Mouse (Mus musculus): ENCODE results near the gene Kidins220. TPM values are rescaled to one million over a fixed set of nuclear protein-coding genes. Genes with fewer than 3 reads are reported as not detected.

The Kidins220 gene
- polyA plus RNA-seq, 1 experiment from 2014 or later: 69.2 TPM

DNA sequence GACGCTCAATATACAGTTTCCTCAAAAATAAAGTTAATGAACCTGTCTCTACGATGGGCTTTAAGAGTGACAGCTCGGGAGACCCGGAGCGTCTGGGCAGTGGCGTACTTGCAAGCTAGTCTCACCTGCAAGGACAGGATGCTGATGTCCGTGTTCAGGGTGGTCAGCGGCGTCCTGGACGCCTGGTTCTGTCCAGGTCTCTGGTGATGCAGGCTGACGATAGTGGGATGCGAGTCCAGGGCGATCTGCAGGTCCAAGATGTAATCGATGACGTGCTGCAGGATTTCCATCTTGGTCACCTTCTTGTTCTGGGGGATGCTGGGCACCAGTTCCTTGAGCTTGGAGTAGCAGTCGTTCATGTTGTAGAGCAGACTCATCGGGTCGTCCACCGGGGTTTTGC lies 120.8 kb downstream of the Kidins220 start:
- H3K9me3 ChIP-seq (ENCODE audit: control insufficient read depth, low read length): no peaks in the 10 kb centered on the region
- H3K4me1 ChIP-seq (replicated peaks; ENCODE audit: control insufficient read depth, insufficient read depth, low read length): 0 out of 2 replicates have a peak, but pooled peaks cover 14% of the 10 kb centered on the region
- H3K9ac ChIP-seq (ENCODE audit: low read depth, low read length): peak overlapping the region; percentile 71
- no peaks in the 10 kb centered on the region for H3K36me3 ChIP-seq (ENCODE audit: control insufficient read depth, insufficient read depth, low read length)
- peak overlapping the region; percentile 95 for H3K4me2 ChIP-seq (replicated peaks; ENCODE audit: low read depth, low read length)
- peak overlapping the region; percentile 67 for H3K4me3 ChIP-seq (ENCODE audit: low read depth, low read length)
- H3K27ac ChIP-seq (ENCODE audit: low read depth, low read length): peak overlapping the region; percentile 82
- peak; percentile 3 for ATAC-seq (ENCODE audit: low FRiP score)
- DNase-seq (ENCODE audit: low spot score): no peak
- 0% methylated on average over 19 of the region's 19 CpGs for WGBS
- no peaks in the 10 kb centered on the region for H3K27me3 ChIP-seq (ENCODE audit: control insufficient read depth, insufficient read depth, low read length)

- H3K4me2 ChIP-seq (replicated peaks; ENCODE audit: low read depth, low read length): peak overlapping the region; percentile 95
- peak overlapping the region; percentile 71 for H3K9ac ChIP-seq (ENCODE audit: low read depth, low read length)
- DNase-seq (ENCODE audit: low spot score): peak; percentile 95
- no peaks in the 10 kb centered on the region for H3K36me3 ChIP-seq (ENCODE audit: control insufficient read depth, insufficient read depth, low read length)
- peaks cover 17% of the 10 kb centered on the region; the same call in 1 of the 2 replicates for H3K4me1 ChIP-seq (replicated peaks; ENCODE audit: control insufficient read depth, insufficient read depth, low read length)
- peak overlapping the region; percentile 67 for H3K4me3 ChIP-seq (ENCODE audit: low read depth, low read length)
- peak overlapping the region; percentile 83 for H3K27ac ChIP-seq (ENCODE audit: low read depth, low read length)
- H3K9me3 ChIP-seq (ENCODE audit: control insufficient read depth, low read length): no peaks in the 10 kb centered on the region
- no peaks in the 10 kb centered on the region for H3K27me3 ChIP-seq (ENCODE audit: control insufficient read depth, insufficient read depth, low read length)
- ATAC-seq (ENCODE audit: low FRiP score): peak; percentile 81
- WGBS: under 1% methylated on average over 41 of the region's 41 CpGs
Observed at GRCm38 (mm10) chr12:25095974-25096639, 121.4 kb downstream of the Kidins220 start.

DNA sequence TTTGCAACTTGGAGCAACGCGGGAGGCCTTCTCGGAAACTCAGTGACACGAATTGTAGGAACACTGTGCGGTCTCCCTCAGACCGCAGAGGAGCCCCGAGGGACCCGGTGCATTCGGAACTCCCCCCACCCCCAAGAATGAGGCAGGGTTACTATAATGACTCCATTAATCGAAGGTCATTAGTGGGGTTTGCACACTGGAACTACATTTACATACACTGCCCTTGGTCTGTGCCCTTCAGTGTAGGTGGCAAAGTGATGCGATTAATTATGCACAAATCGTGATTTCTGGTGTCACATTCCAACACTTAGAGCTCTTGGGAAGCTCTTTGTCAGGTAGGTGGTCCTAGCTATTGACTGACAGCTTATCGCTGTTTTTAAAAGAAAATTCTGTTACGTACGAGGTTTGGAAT lies 121.9 kb downstream of the Kidins220 start:
- WGBS: under 1% methylated on average over 15 of the region's 15 CpGs
- Histone ChIP-seq H3K4me3 (ENCODE audit: low read depth, low read length) (peak overlapping the region; percentile 67), H3K4me1 (replicated peaks; ENCODE audit: control insufficient read depth, insufficient read depth, low read length) (peaks cover 19% of the 10 kb centered on the region; the same call in 1 of the 2 replicates), H3K36me3 (ENCODE audit: control insufficient read depth, insufficient read depth, low read length) (no peaks in the 10 kb centered on the region), H3K4me2 (replicated peaks; ENCODE audit: low read depth, low read length) (peak overlapping the region; percentile 95), H3K27me3 (ENCODE audit: control insufficient read depth, insufficient read depth, low read length) (no peaks in the 10 kb centered on the region), H3K9me3 (ENCODE audit: control insufficient read depth, low read length) (no peaks in the 10 kb centered on the region), H3K9ac (ENCODE audit: low read depth, low read length) (peak overlapping the region; percentile 58; the same call in 1 of the 2 replicates), H3K27ac (ENCODE audit: low read depth, low read length) (peak overlapping the region; percentile 83)
- peak; percentile 69 for DNase-seq (ENCODE audit: low spot score)
- ATAC-seq (ENCODE audit: low FRiP score): no peak

- no peak for DNase-seq (ENCODE audit: low spot score)
- Histone ChIP-seq H3K4me1 (replicated peaks; ENCODE audit: control insufficient read depth, insufficient read depth, low read length) (peaks cover 19% of the 10 kb centered on the region; the same call in 1 of the 2 replicates), H3K27ac (ENCODE audit: low read depth, low read length) (peak within 1 kb of the TSS; percentile 83), H3K9me3 (ENCODE audit: control insufficient read depth, low read length) (no peaks in the 10 kb centered on the region), H3K36me3 (ENCODE audit: control insufficient read depth, insufficient read depth, low read length) (no peaks in the 10 kb centered on the region), H3K4me3 (ENCODE audit: low read depth, low read length) (peak within 1 kb of the TSS; percentile 67), H3K4me2 (replicated peaks; ENCODE audit: low read depth, low read length) (peak within 1 kb of the TSS; percentile 95), H3K27me3 (ENCODE audit: control insufficient read depth, insufficient read depth, low read length) (no peaks in the 10 kb centered on the region), H3K9ac (ENCODE audit: low read depth, low read length) (peak within 1 kb of the TSS; percentile 71; the same call in 1 of the 2 replicates)
- no peak for ATAC-seq (ENCODE audit: low FRiP score)
- 0% methylated on average over 1 of the region's 1 CpGs for WGBS
Observed at GRCm38 (mm10) chr12:25097052-25097209, 122.2 kb downstream of the Kidins220 start, which contains the start of gene Id2. Id2 (minus strand) TSS chr12:25097140.

DNA sequence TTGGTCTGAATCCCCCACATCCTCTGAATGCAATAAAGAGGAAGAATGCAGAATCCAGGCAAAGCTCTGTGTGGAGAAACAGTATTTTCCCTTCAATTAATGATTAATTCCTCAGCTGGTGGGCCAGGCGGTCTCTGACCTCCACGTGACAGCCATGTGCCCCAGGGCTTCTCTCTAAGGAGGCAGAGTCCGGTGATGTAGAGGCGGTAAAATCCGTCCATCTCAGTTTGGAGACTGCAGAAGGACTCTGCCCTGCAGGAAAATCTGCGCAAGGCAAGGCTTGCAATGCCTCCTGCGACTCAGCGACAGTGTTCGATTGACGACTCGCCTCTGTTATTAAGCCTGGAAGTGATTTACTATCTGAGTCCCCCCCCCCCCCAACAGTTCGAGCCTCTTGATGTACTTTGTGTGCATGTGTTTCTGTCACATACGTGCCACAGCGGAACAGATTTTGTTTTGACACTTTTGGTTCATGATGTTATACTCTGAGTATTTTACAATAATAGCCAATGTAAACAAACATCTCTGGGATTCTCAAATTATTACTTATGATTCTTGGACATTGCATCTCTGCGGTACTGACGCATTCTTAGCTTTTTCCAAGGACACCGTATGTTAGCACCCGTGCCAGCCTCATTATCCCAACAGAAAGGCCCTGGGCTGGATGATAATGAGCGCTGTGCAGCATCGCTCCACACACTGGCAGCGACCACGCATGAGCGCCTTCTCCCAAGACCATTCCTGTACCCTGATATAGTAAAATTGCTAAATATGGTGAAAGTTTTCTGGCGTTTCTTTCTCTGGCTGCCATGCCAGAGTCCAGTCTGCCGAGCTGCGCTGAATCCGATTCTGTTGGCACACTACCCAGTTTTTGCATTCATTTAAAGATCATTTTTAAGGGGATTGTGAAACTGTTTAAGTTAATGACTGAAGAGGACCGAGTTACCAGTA lies 122.8 kb downstream of the Kidins220 start:
- Histone ChIP-seq H3K9ac (ENCODE audit: low read depth, low read length) (peak overlapping the region; percentile 58; the same call in 1 of the 2 replicates), H3K9me3 (ENCODE audit: control insufficient read depth, low read length) (no peaks in the 10 kb centered on the region), H3K27me3 (ENCODE audit: control insufficient read depth, insufficient read depth, low read length) (no peaks in the 10 kb centered on the region), H3K27ac (ENCODE audit: low read depth, low read length) (peak overlapping the region; percentile 83), H3K4me2 (replicated peaks; ENCODE audit: low read depth, low read length) (peak overlapping the region; percentile 95), H3K4me1 (replicated peaks; ENCODE audit: control insufficient read depth, insufficient read depth, low read length) (peaks cover 18% of the 10 kb centered on the region; the same call in 1 of the 2 replicates), H3K4me3 (ENCODE audit: low read depth, low read length) (peak overlapping the region; percentile 45), H3K36me3 (ENCODE audit: control insufficient read depth, insufficient read depth, low read length) (no peaks in the 10 kb centered on the region)
- DNase-seq (ENCODE audit: low spot score) (peak; percentile 72), ATAC-seq (ENCODE audit: low FRiP score) (no peak)
- WGBS: 2% methylated on average over 28 of the region's 28 CpGs

GRCm38 (mm10) chr12:25098161-25098550 lies 123.4 kb downstream of the Kidins220 start:
- no peaks in the 10 kb centered on the region for H3K36me3 ChIP-seq (ENCODE audit: control insufficient read depth, insufficient read depth, low read length)
- no peaks in the 10 kb centered on the region for H3K27me3 ChIP-seq (ENCODE audit: control insufficient read depth, insufficient read depth, low read length)
- H3K4me3 ChIP-seq (ENCODE audit: low read depth, low read length): peak overlapping the region; percentile 45
- no peak for DNase-seq (ENCODE audit: low spot score)
- no peaks in the 10 kb centered on the region for H3K9me3 ChIP-seq (ENCODE audit: control insufficient read depth, low read length)
- peak; percentile 10 for ATAC-seq (ENCODE audit: low FRiP score)
- H3K4me1 ChIP-seq (replicated peaks; ENCODE audit: control insufficient read depth, insufficient read depth, low read length): peaks cover 13% of the 10 kb centered on the region; the same call in 1 of the 2 replicates
- peak overlapping the region; percentile 95 for H3K4me2 ChIP-seq (replicated peaks; ENCODE audit: low read depth, low read length)
- H3K9ac ChIP-seq (ENCODE audit: low read depth, low read length): peak overlapping the region; percentile 42
- peak overlapping the region; percentile 83 for H3K27ac ChIP-seq (ENCODE audit: low read depth, low read length)
- WGBS: 5% methylated on average over 5 of the region's 10 CpGs

DNA sequence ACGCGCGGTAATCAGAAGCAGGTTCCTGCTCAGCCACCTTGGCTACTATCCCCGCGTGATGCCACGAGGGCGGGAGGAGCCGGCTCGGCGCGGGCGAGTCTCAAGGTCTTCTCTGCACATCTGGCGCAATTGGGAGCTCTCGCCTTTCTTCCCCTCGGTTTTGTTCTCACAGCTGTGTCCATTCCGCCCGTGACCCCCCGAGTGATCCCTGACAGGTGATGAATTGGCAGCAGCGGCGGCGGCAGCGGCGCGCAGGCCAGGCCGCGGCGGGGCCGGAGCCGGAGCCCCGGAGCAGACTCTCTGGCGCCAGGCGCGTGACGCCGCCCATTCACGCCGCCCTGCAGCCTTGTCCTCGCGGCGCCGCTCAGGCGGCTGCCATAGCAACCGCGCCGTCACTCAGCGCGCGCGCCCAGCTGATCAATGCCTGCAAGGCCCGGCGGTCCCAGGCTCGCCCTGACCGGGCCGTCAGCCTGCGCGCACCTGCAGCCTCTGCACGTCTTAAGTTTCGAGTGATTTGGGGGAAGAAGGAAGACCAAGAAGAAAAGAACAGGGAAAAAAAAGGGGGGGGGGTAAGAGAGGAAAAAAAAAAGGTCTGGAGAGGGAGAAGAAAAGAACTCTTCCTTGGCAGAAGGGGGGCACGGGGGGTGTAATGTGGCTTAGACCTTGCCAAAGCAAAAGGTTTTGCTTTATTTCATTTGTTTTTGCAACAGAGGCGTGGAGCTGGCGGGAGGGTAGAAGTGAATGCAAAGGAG lies 124.0 kb downstream of the Kidins220 start:
- no peaks in the 10 kb centered on the region for H3K36me3 ChIP-seq (ENCODE audit: control insufficient read depth, insufficient read depth, low read length)
- under 1% methylated on average over 57 of the region's 61 CpGs for WGBS
- ATAC-seq (ENCODE audit: low FRiP score): peak; percentile 82

DNA sequence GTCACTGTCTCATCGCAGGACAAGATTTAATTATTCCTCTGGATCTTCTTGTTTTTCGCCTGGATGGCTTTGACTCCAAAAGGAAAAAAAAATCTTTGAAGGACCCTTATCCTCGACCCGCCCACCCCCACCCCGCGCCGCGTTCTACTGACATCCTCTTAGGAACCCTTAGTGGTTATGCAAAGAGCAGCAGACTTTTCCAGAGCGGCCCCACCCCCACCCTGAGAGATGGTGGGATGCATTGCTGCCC lies 124.5 kb downstream of the Kidins220 start:
- 0% methylated on average over 9 of the region's 9 CpGs for WGBS

More for the DNA sequence above, 124.0 kb downstream of the Kidins220 start:
- Histone ChIP-seq H3K4me3 (ENCODE audit: low read depth, low read length) (peak overlapping the region; percentile 45), H3K9ac (ENCODE audit: low read depth, low read length) (peak overlapping the region; percentile 42), H3K4me1 (replicated peaks; ENCODE audit: control insufficient read depth, insufficient read depth, low read length) (peaks cover 13% of the 10 kb centered on the region; the same call in 1 of the 2 replicates), H3K4me2 (replicated peaks; ENCODE audit: low read depth, low read length) (peak overlapping the region; percentile 95), H3K9me3 (ENCODE audit: control insufficient read depth, low read length) (no peaks in the 10 kb centered on the region), H3K27me3 (ENCODE audit: control insufficient read depth, insufficient read depth, low read length) (no peaks in the 10 kb centered on the region), H3K27ac (ENCODE audit: low read depth, low read length) (peak overlapping the region; percentile 83)
- DNase-seq (ENCODE audit: low spot score): peak; percentile 96

More for the DNA sequence above, 124.5 kb downstream of the Kidins220 start:
- peak overlapping the region; percentile 83 for H3K27ac ChIP-seq (ENCODE audit: low read depth, low read length)
- DNase-seq (ENCODE audit: low spot score) (peak; percentile 86), ATAC-seq (ENCODE audit: low FRiP score) (peak; percentile 53)
- H3K9me3 ChIP-seq (ENCODE audit: control insufficient read depth, low read length): no peaks in the 10 kb centered on the region
- peak overlapping the region; percentile 77 for H3K9ac ChIP-seq (ENCODE audit: low read depth, low read length)
- no peaks in the 10 kb centered on the region for H3K36me3 ChIP-seq (ENCODE audit: control insufficient read depth, insufficient read depth, low read length)
- H3K4me1 ChIP-seq (replicated peaks; ENCODE audit: control insufficient read depth, insufficient read depth, low read length): peaks cover 13% of the 10 kb centered on the region; the same call in 1 of the 2 replicates
- peak overlapping the region; percentile 45 for H3K4me3 ChIP-seq (ENCODE audit: low read depth, low read length)
- peak overlapping the region; percentile 95 for H3K4me2 ChIP-seq (replicated peaks; ENCODE audit: low read depth, low read length)
- H3K27me3 ChIP-seq (ENCODE audit: control insufficient read depth, insufficient read depth, low read length): no peaks in the 10 kb centered on the region
